Mouse (Mus musculus): ENCODE measurements around the gene Exd1. TPM values are rescaled to one million over a fixed set of nuclear protein-coding genes. Genes with fewer than 3 reads are reported as not detected.

Gene Exd1
- 0.11 and 0.18 TPM in 2 replicates for polyA plus RNA-seq (2015; fragmentation: Nextera tagmentation; extraction: Ambion mirVana)

DNA sequence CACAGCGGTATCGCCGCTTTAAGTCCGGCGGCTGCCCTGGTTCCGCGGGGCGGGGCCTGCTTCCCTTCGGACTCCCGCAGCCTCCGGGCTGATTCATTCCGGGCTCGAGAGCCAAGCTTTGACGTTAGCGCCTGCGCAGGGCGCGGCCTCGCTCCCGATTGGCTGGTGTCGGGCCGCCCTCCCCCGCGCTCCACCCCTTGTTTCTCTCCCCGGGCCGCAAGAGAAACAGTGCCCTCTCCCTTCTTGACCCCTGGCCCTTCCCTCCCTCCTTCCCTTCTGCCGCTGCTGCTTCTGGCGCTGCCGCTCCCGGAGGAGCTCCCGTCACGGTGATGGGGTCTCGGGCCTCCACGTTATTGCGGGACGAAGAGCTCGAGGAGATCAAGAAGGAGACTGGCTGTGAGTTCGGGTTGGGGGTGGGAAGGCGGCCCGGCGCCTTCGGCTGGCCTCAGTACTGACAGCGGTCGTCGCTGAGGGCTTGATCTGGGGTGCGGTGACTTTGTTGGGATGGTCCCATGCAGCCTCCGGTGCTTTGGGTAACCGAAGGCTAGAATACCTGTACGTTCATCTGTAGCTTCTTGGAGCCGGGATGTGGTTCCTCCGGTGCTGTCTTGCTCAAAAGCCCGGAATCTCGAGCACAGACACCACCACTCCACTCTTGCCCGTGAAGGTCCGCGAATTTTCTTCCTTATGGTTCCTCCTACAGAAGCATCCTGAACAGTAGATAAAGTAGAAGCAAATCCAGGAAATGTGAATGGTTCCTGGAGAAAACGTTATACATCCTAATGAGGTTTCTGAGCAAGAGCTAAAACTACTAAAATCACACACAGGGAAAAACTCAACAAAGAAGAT is at the start of gene Exd1, which contains the start of gene Chp1:
Exd1 (minus strand) TSS at position 106 of the 849 bp plus-strand sequence.
Chp1 (plus strand) TSS at position 176 of the 849 bp plus-strand sequence.
- TF ChIP-seq CTCF (IDR thresholded peaks at IDR 0.05) (peak; percentile 25; the same call in 1 of the 2 replicates), EP300 (IDR thresholded peaks at IDR 0.05) (no peak; the same call in 1 of the 2 replicates)
- Histone ChIP-seq H3K4me2 (replicated peaks; ENCODE audit: low read depth, low read length) (peak within 1 kb of the TSS; percentile 70), H3K9ac (replicated peaks; ENCODE audit: low read depth) (peak within 1 kb of the TSS; percentile 86), H3K27ac (ENCODE audit: low read length) (peak within 1 kb of the TSS; percentile 94), H3K9me3 (ENCODE audit: low read length) (no peaks in the 10 kb centered on the region), H3K4me3 (ENCODE audit: low read depth, low read length) (peak within 1 kb of the TSS; percentile 90), H3K27me3 (replicated peaks; ENCODE audit: insufficient read depth, low read length) (no peaks in the 10 kb centered on the region), H3K36me3 (ENCODE audit: insufficient read depth, low read length) (no peaks in the 10 kb centered on the region), H3K4me1 (ENCODE audit: insufficient read depth, low read depth, low read length) (peaks cover 10% of the 10 kb centered on the region; the same call in 1 of the 2 replicates)
- under 1% methylated on average over 57 of the region's 57 CpGs for WGBS
- DNase-seq (ENCODE audit: low spot score), result peak; percentile 100
- peak; percentile 97 for ATAC-seq

DNA sequence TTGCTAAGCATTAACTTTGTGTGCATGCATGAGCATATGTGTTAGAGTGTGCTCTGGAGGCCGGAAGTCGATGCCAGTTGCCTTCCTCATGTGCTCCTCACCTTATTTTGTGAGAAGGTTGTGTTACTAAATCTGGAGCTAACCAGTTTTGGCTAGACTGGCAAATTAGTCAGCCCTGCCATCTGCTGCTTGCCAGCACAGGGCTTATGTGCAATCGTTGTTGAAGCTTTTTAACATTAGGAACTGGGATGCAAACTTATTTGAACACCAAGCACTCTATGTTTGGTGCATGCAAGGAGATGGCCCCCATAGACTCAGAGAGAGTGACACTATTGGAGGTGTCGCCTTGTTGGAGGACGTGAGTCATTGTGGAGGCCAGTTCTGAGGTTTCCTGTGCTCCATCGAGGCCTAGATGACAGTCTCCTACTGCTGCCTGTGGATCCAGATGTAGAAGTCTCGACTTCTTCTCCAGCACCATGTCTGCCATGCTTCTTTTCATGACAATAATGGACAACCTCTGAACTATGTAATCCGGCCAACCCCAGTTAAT is 49.4 kb upstream of the Exd1 start:
- Histone ChIP-seq H3K4me1 (ENCODE audit: insufficient read depth, low read depth, low read length) (peaks cover 7% of the 10 kb centered on the region), H3K4me3 (ENCODE audit: low read depth, low read length) (no peak overlapping the region), H3K4me2 (replicated peaks; ENCODE audit: low read depth, low read length) (no peak overlapping the region), H3K9ac (replicated peaks; ENCODE audit: low read depth) (no peak overlapping the region), H3K27me3 (replicated peaks; ENCODE audit: insufficient read depth, low read length) (no peaks in the 10 kb centered on the region), H3K27ac (ENCODE audit: low read length) (no peak overlapping the region), H3K9me3 (ENCODE audit: low read length) (no peaks in the 10 kb centered on the region), H3K36me3 (ENCODE audit: insufficient read depth, low read length) (peaks cover 15% of the 10 kb centered on the region)
- 82% methylated on average over 8 of the region's 8 CpGs for WGBS
- ATAC-seq, result no peak
- DNase-seq (ENCODE audit: low spot score), result no peak
- TF ChIP-seq EP300 (IDR thresholded peaks at IDR 0.05) (no peak), CTCF (IDR thresholded peaks at IDR 0.05) (no peak)

DNA sequence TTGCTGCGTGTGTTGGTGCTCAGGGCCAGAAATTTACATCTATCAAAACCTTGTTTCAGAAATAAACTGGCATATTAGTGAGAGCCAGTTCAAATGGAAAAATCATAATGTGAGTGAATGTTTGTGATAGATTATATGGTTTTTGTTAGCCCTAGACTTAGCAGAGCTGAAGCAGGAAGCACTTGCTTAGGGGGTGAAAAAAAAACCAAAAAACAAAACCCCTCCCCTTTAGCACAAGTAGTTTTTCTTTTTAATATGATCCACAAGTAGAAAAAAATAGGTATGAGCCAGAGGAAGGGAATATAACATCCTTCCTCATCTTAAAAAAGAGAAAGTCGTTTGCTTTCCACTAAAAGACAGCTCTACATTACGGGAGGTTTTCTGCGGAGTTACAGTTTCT is 47.9 kb upstream of the Exd1 start:
- ATAC-seq (no peak), DNase-seq (ENCODE audit: low spot score) (no peak)
- H3K4me2 ChIP-seq (replicated peaks; ENCODE audit: low read depth, low read length), result peak overlapping the region; percentile 75
- H3K4me3 ChIP-seq (ENCODE audit: low read depth, low read length), result peak overlapping the region; percentile 92
- no peaks in the 10 kb centered on the region for H3K9me3 ChIP-seq (ENCODE audit: low read length)
- TF ChIP-seq CTCF (IDR thresholded peaks at IDR 0.05) (no peak), EP300 (IDR thresholded peaks at IDR 0.05) (no peak)
- H3K27me3 ChIP-seq (replicated peaks; ENCODE audit: insufficient read depth, low read length), result no peaks in the 10 kb centered on the region
- peak overlapping the region; percentile 92; the same call in 1 of the 2 replicates for H3K9ac ChIP-seq (replicated peaks; ENCODE audit: low read depth)
- H3K4me1 ChIP-seq (ENCODE audit: insufficient read depth, low read depth, low read length), result peaks cover 7% of the 10 kb centered on the region
- no peak overlapping the region for H3K27ac ChIP-seq (ENCODE audit: low read length)
- H3K36me3 ChIP-seq (ENCODE audit: insufficient read depth, low read length), result peaks cover 18% of the 10 kb centered on the region
- 19% methylated on average over 4 of the region's 4 CpGs for WGBS

DNA sequence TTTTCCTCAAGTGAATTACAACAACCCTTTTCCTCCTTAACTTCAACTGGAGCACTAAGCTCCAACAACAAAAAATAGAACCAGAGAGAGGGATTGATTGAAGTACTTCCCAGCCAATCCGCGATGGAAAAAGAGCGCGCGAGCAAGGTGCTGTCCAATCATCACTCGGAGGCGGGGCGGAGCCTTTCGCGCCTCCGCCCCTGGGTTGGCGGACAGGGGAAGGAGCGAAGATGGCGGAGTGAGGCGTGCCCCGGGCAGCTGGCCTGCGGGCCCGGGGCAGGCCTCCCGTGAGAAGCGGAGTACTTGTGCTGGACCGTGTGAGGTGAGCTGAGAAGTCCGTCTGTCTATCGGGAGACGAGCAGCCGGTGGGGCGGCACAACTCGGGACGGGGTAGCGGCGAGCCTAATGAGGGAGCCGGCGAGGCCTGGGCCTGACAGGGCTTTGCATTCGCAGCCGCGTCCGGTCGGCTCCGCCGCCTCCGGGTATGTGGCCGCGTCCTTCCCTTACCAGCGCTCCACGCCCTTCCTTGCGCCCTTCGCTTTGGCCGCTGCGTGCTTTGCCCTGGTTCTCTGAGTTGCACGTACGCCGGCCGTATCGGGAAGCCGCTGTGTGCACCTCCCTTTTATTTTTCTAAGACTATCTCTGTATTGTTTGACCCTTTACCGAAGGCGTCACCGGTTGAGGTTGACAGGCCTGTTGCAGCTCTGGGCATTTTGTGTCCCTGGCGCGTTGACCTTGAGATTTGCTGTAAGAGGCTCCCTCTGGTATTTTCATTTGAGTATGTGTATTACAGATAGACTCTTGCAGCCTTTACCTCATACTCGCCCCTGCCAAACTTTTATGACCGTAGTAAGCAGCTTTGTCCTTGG is 46.9 kb upstream of the Exd1 start:
- Histone ChIP-seq H3K9me3 (ENCODE audit: low read length) (no peaks in the 10 kb centered on the region), H3K9ac (replicated peaks; ENCODE audit: low read depth) (peak overlapping the region; percentile 92), H3K4me2 (replicated peaks; ENCODE audit: low read depth, low read length) (peak overlapping the region; percentile 75), H3K27ac (ENCODE audit: low read length) (peak overlapping the region; percentile 96), H3K27me3 (replicated peaks; ENCODE audit: insufficient read depth, low read length) (no peaks in the 10 kb centered on the region), H3K4me3 (ENCODE audit: low read depth, low read length) (peak overlapping the region; percentile 92), H3K36me3 (ENCODE audit: insufficient read depth, low read length) (peaks cover 18% of the 10 kb centered on the region), H3K4me1 (ENCODE audit: insufficient read depth, low read depth, low read length) (peaks cover 7% of the 10 kb centered on the region)
- TF ChIP-seq EP300 (IDR thresholded peaks at IDR 0.05) (peak; percentile 72; the same call in 1 of the 2 replicates), CTCF (IDR thresholded peaks at IDR 0.05) (no peak; the same call in 1 of the 2 replicates)
- peak; percentile 99 for ATAC-seq
- under 1% methylated on average over 46 of the region's 61 CpGs for WGBS
- peak; percentile 98 for DNase-seq (ENCODE audit: low spot score)

DNA sequence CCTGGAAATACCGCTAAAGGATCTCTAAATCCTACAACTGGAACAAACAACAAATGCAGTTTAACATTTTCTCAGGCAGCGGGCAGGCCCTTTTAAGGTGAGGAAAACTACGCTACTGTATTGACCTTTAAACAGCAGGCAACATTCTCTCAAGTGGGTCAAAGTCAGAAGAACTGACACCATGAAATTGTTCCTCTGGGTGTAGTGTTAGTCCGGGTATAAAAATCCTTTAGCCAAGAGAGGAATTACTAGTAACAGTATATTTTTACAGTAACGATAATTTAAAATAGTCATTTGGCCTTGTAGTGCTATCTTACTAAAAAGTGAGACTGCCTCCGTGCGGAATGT is 46.3 kb upstream of the Exd1 start:
- no peaks in the 10 kb centered on the region for H3K9me3 ChIP-seq (ENCODE audit: low read length)
- peak; percentile 16 for ATAC-seq
- peak overlapping the region; percentile 49 for H3K4me2 ChIP-seq (replicated peaks; ENCODE audit: low read depth, low read length)
- peak overlapping the region; percentile 92 for H3K4me3 ChIP-seq (ENCODE audit: low read depth, low read length)
- 0 out of 2 replicates have a peak overlapping the region, but pooled peaks have one; percentile 10 for H3K9ac ChIP-seq (replicated peaks; ENCODE audit: low read depth)
- DNase-seq (ENCODE audit: low spot score), result no peak
- no peaks in the 10 kb centered on the region for H3K27me3 ChIP-seq (replicated peaks; ENCODE audit: insufficient read depth, low read length)
- 6% methylated on average over 7 of the region's 7 CpGs for WGBS
- TF ChIP-seq EP300 (IDR thresholded peaks at IDR 0.05), result no peak; the same call in 1 of the 2 replicates
- 0 out of 2 replicates have a peak, but pooled peaks have one; percentile 18 for TF ChIP-seq CTCF (IDR thresholded peaks at IDR 0.05)
- H3K36me3 ChIP-seq (ENCODE audit: insufficient read depth, low read length), result peaks cover 18% of the 10 kb centered on the region
- H3K27ac ChIP-seq (ENCODE audit: low read length), result peak overlapping the region; percentile 96
- peaks cover 7% of the 10 kb centered on the region for H3K4me1 ChIP-seq (ENCODE audit: insufficient read depth, low read depth, low read length)
